Mouse (Mus musculus) E14TG2a.4 (cell line): ENCODE data around the gene C1qb.

Experiments
- CTCF ChIP-seq: conservative IDR thresholded peaks from 2 replicates; pipeline ENCODE4 v1.5.1; 2014; ENCODE audit warnings: low read length
- NANOG ChIP-seq: IDR thresholded peaks from 2 replicates; pipeline ENCODE4 v1.6.1; 2014; ENCODE audit warnings: borderline replicate concordance, low read length, mixed read lengths
- POU5F1 ChIP-seq: IDR thresholded peaks from 2 replicates; pipeline ENCODE4 v1.6.1; 2014; ENCODE audit warnings: low read length, borderline replicate concordance

DNA sequence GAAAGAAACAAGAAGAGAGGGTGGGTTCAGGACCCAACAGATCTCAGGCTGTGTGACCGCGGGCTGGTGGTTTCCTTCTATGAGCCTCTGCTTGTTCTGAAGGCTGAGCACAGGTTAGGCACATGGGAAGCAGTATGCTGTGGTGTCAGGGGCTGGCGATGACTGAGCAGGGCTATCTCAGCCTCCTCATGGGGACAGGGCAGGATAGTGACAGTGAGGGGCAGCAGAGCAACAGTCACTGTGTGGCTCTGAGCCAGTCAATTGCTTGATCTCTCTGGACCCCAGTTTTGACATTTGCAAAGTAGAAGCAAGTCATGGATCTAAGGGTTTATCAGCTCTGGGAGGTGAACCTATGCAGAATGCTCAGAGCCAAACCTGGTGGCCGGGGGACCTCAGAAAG, 5.1 kb upstream of the C1qb start:
- TF ChIP-seq CTCF (no peak), NANOG (no peak), POU5F1 (no peak)
